Mouse (Mus musculus): ENCODE results near the gene Kank1. TPM values are rescaled to one million over a fixed set of nuclear protein-coding genes. Genes with fewer than 3 reads are reported as not detected.
A peak's percentile ranks its signal among the peaks of the same experiment; 100 is the strongest.

The Kank1 gene
- 23.0 and 25.5 TPM in 2 replicates for polyA plus RNA-seq (2015; fragmentation: Nextera tagmentation; extraction: Ambion mirVana)

GRCm38 (mm10) chr19:25236596-25237491 is at the start of gene Kank1:
Gene Kank1, plus strand, starts transcription at chr19:25236975.
- Histone ChIP-seq H3K4me3 (replicated peaks) (peak within 1 kb of the TSS; percentile 60), H3K27ac (peak within 1 kb of the TSS; percentile 53; the same call in 1 of the 2 replicates), H3K4me2 (peak within 1 kb of the TSS; percentile 93), H3K9me3 (no peaks in the 10 kb centered on the region), H3K36me3 (no peaks in the 10 kb centered on the region), H3K4me1 (peaks cover 4% of the 10 kb centered on the region; the same call in 1 of the 2 replicates), H3K9ac (peak within 1 kb of the TSS; percentile 35; the same call in 1 of the 2 replicates), H3K27me3 (replicated peaks) (peaks cover 4% of the 10 kb centered on the region; the same call in 1 of the 2 replicates)
- WGBS, result under 1% methylated on average over 76 of the region's 76 CpGs
- ATAC-seq (ENCODE audit: insufficient read depth, low FRiP score, low read depth), result peak; percentile 86

- no peaks in the 10 kb centered on the region for H3K27me3 ChIP-seq (replicated peaks)
- WGBS, result 65% methylated on average over 18 of the region's 18 CpGs
- ATAC-seq (ENCODE audit: insufficient read depth, low FRiP score, low read depth), result no peak
- no peaks in the 10 kb centered on the region; the same call in 1 of the 2 replicates for H3K4me1 ChIP-seq
- no peaks in the 10 kb centered on the region for H3K9me3 ChIP-seq
- no peak overlapping the region for H3K9ac ChIP-seq
- no peaks in the 10 kb centered on the region for H3K36me3 ChIP-seq
- no peak overlapping the region for H3K4me3 ChIP-seq (replicated peaks)
- no peak overlapping the region for H3K27ac ChIP-seq
- H3K4me2 ChIP-seq, result no peak overlapping the region
Observed at GRCm38 (mm10) chr19:25187681-25188080, 49.1 kb upstream of the Kank1 start.

- no peaks in the 10 kb centered on the region for H3K4me1 ChIP-seq
- no peaks in the 10 kb centered on the region for H3K27me3 ChIP-seq (replicated peaks)
- H3K9me3 ChIP-seq, result no peaks in the 10 kb centered on the region
- H3K4me3 ChIP-seq (replicated peaks), result no peak overlapping the region
- no peak overlapping the region for H3K27ac ChIP-seq
- H3K4me2 ChIP-seq, result no peak overlapping the region
- no peaks in the 10 kb centered on the region for H3K36me3 ChIP-seq
- no peak overlapping the region for H3K9ac ChIP-seq
- no peak for ATAC-seq (ENCODE audit: insufficient read depth, low FRiP score, low read depth)
- 90% methylated on average over 9 of the region's 9 CpGs for WGBS
Observed at GRCm38 (mm10) chr19:25193751-25194150, 43.0 kb upstream of the Kank1 start.

- no peak for ATAC-seq (ENCODE audit: insufficient read depth, low FRiP score, low read depth)
- H3K9me3 ChIP-seq, result no peaks in the 10 kb centered on the region
Observed at GRCm38 (mm10) chr19:25200081-25200860, 36.5 kb upstream of the Kank1 start.

GRCm38 (mm10) chr19:25203077-25203476 is 33.7 kb upstream of the Kank1 start:
- Histone ChIP-seq H3K27me3 (replicated peaks) (no peaks in the 10 kb centered on the region), H3K27ac (no peak overlapping the region), H3K9ac (no peak overlapping the region), H3K36me3 (no peaks in the 10 kb centered on the region), H3K9me3 (no peaks in the 10 kb centered on the region), H3K4me2 (no peak overlapping the region), H3K4me1 (0 out of 2 replicates have a peak, but pooled peaks cover 3% of the 10 kb centered on the region), H3K4me3 (replicated peaks) (no peak overlapping the region)
- no peak for ATAC-seq (ENCODE audit: insufficient read depth, low FRiP score, low read depth)
- WGBS, result 61% methylated on average over 12 of the region's 12 CpGs

More at GRCm38 (mm10) chr19:25200081-25200860, 36.5 kb upstream of the Kank1 start:
- Histone ChIP-seq H3K27me3 (replicated peaks) (no peaks in the 10 kb centered on the region), H3K27ac (no peak overlapping the region), H3K36me3 (no peaks in the 10 kb centered on the region), H3K9ac (no peak overlapping the region), H3K4me1 (0 out of 2 replicates have a peak, but pooled peaks cover 3% of the 10 kb centered on the region), H3K4me2 (no peak overlapping the region), H3K4me3 (replicated peaks) (no peak overlapping the region)
- WGBS, result 61% methylated on average over 13 of the region's 13 CpGs

- 71% methylated on average over 12 of the region's 12 CpGs for WGBS
- H3K27ac ChIP-seq, result no peak overlapping the region
- no peaks in the 10 kb centered on the region for H3K36me3 ChIP-seq
- ATAC-seq (ENCODE audit: insufficient read depth, low FRiP score, low read depth), result no peak
- no peak overlapping the region for H3K4me2 ChIP-seq
- H3K4me1 ChIP-seq, result no peaks in the 10 kb centered on the region
- no peaks in the 10 kb centered on the region for H3K27me3 ChIP-seq (replicated peaks)
- H3K9ac ChIP-seq, result no peak overlapping the region
- H3K9me3 ChIP-seq, result no peaks in the 10 kb centered on the region
- H3K4me3 ChIP-seq (replicated peaks), result no peak overlapping the region
Observed at GRCm38 (mm10) chr19:25206969-25207368, 29.8 kb upstream of the Kank1 start.

- 25% methylated on average over 23 of the region's 23 CpGs for WGBS
- H3K36me3 ChIP-seq, result no peaks in the 10 kb centered on the region
- no peak overlapping the region for H3K27ac ChIP-seq
- H3K4me2 ChIP-seq, result peak overlapping the region; percentile 9; the same call in 1 of the 2 replicates
- no peak overlapping the region for H3K9ac ChIP-seq
- no peak overlapping the region for H3K4me3 ChIP-seq (replicated peaks)
- H3K9me3 ChIP-seq, result no peaks in the 10 kb centered on the region
- no peaks in the 10 kb centered on the region for H3K27me3 ChIP-seq (replicated peaks)
- H3K4me1 ChIP-seq, result no peaks in the 10 kb centered on the region
- no peak for ATAC-seq (ENCODE audit: insufficient read depth, low FRiP score, low read depth)
Observed at GRCm38 (mm10) chr19:25207731-25208361, 28.9 kb upstream of the Kank1 start.

GRCm38 (mm10) chr19:25208596-25209110 is 28.1 kb upstream of the Kank1 start:
- H3K27me3 ChIP-seq (replicated peaks), result no peaks in the 10 kb centered on the region
- no peaks in the 10 kb centered on the region for H3K36me3 ChIP-seq
- H3K4me3 ChIP-seq (replicated peaks), result no peak overlapping the region
- no peak overlapping the region for H3K4me2 ChIP-seq
- no peak for ATAC-seq (ENCODE audit: insufficient read depth, low FRiP score, low read depth)
- H3K9me3 ChIP-seq, result no peaks in the 10 kb centered on the region
- H3K27ac ChIP-seq, result no peak overlapping the region
- no peaks in the 10 kb centered on the region for H3K4me1 ChIP-seq
- no peak overlapping the region for H3K9ac ChIP-seq
- 80% methylated on average over 11 of the region's 11 CpGs for WGBS

- Histone ChIP-seq H3K27me3 (replicated peaks) (no peaks in the 10 kb centered on the region), H3K4me3 (replicated peaks) (no peak overlapping the region), H3K36me3 (no peaks in the 10 kb centered on the region), H3K9me3 (no peaks in the 10 kb centered on the region), H3K4me2 (no peak overlapping the region), H3K9ac (no peak overlapping the region), H3K4me1 (no peaks in the 10 kb centered on the region), H3K27ac (no peak overlapping the region)
- ATAC-seq (ENCODE audit: insufficient read depth, low FRiP score, low read depth), result no peak
- 67% methylated on average over 2 of the region's 2 CpGs for WGBS
Observed at GRCm38 (mm10) chr19:25220611-25221010, 16.2 kb upstream of the Kank1 start.

GRCm38 (mm10) chr19:25221964-25222640 is 14.7 kb upstream of the Kank1 start:
- Histone ChIP-seq H3K27me3 (replicated peaks) (no peaks in the 10 kb centered on the region), H3K4me1 (no peaks in the 10 kb centered on the region), H3K4me2 (no peak overlapping the region), H3K27ac (no peak overlapping the region), H3K9ac (no peak overlapping the region), H3K9me3 (no peaks in the 10 kb centered on the region), H3K36me3 (no peaks in the 10 kb centered on the region), H3K4me3 (replicated peaks) (no peak overlapping the region)
- WGBS, result 52% methylated on average over 9 of the region's 9 CpGs
- ATAC-seq (ENCODE audit: insufficient read depth, low FRiP score, low read depth), result no peak
